Mouse (Mus musculus) hindbrain, postnatal 0 days (tissue): Measurements from ENCODE around the gene Ngp. TPM values are rescaled to one million over a fixed set of nuclear protein-coding genes. Genes with fewer than 3 reads are reported as not detected.
"Not testable (repeated sequence)": the region's sequence is repeated elsewhere in the genome, so short reads cannot be mapped to it uniquely, and the experiment has no call there.

Source experiments
- ATAC-seq: fragments of 200-750 bp; cut with Nextera tagmentation; 2 replicates; pipeline ENCODE4 v1.8.0; 2017; ENCODE audit warnings: mild to moderate bottlenecking, moderate TSS enrichment, moderate library complexity
- DNase-seq: peaks from one replicate; pipeline ENCODE4 v3.0.0-alpha.2; 2015; ENCODE audit warnings: low spot score
- H3K27ac ChIP-seq: fragments of 300-500 bp; sonication (generic); 2 replicates; pipeline ENCODE4 v1.5.1; 2014; ENCODE audit warnings: mild to moderate bottlenecking
- H3K27me3 ChIP-seq: fragments of 300-500 bp; sonication (generic); 2 replicates; pipeline ENCODE4 v1.6.1; 2014; ENCODE audit warnings: low read length, mixed read lengths; ENCODE audit not compliant: insufficient read depth
- H3K36me3 ChIP-seq: fragments of 300-500 bp; sonication (generic); 2 replicates; pipeline ENCODE4 v1.6.1; 2014; ENCODE audit warnings: low read length, mixed read lengths; ENCODE audit not compliant: insufficient read depth
- H3K4me1 ChIP-seq: fragments of 300-500 bp; sonication (generic); 2 replicates; pipeline ENCODE4 v1.6.1; 2014; ENCODE audit warnings: antibody characterized with exemption, low read length, mixed read lengths; ENCODE audit not compliant: insufficient read depth
- H3K4me2 ChIP-seq: fragments of 300-500 bp; sonication (generic); 2 replicates; pipeline ENCODE4 v1.6.1; 2014; ENCODE audit warnings: low read depth, mild to moderate bottlenecking, low read length, moderate library complexity, mixed read lengths
- H3K4me3 ChIP-seq: fragments of 300-500 bp; sonication (generic); 2 replicates; pipeline ENCODE4 v1.5.1; 2014; ENCODE audit warnings: low read length
- H3K9ac ChIP-seq: fragments of 300-500 bp; sonication (generic); replicated peaks from 2 replicates; pipeline ENCODE4 v1.6.1; 2014; ENCODE audit warnings: mild to moderate bottlenecking, low read length, moderate library complexity, mixed read lengths
- H3K9me3 ChIP-seq: fragments of 300-500 bp; sonication (generic); 2 replicates; pipeline ENCODE4 v1.6.1; 2016; ENCODE audit warnings: low read length, mixed read lengths
- CTCF ChIP-seq: IDR thresholded peaks from 2 replicates; pipeline ENCODE4 v1.5.1; 2016; ENCODE audit warnings: antibody characterized with exemption, control low read depth, low read depth
- WGBS: fragments of 180-500 bp; shearing (Covaris S2); extraction: QIAGEN DNeasy Blood & Tissue Kit; methylation state at CpG from one replicate; pipeline ENCODE4 v1.1.7; 2014; 5-methylcytosine and 5-hydroxymethylcytosine counted together
- polyA plus RNA-seq: library from polyadenylated mRNA; unstranded; fragments of >200 nt; fragmentation: Nextera tagmentation; extraction: Ambion mirVana; gene quantifications from 2 replicates; pipeline ENCODE4 v1.2.1, GENCODE M21; 2015
- total RNA-seq: library from RNA; depleted of rRNA; stranded (reverse); fragments of >200 nt; gene quantifications from 2 replicates; pipeline ENCODE4 v1.2.3, GENCODE M21; 2014

Gene Ngp
- total and polyA plus RNA-seq, 2 experiments from 2014 or later: 0.16 to 1.6 TPM

GRCm38 (mm10) chr9:110381292-110381691 lies 38.3 kb upstream of the Ngp start:
- DNase-seq: no peak
- WGBS: 85% methylated on average over 12 of the region's 12 CpGs
- TF ChIP-seq CTCF: no peak
- no peak for ATAC-seq
- H3K4me3 ChIP-seq: no peak overlapping the region
- no peak overlapping the region for H3K4me2 ChIP-seq
- H3K27ac ChIP-seq: no peak overlapping the region
- H3K9me3 ChIP-seq: no peaks in the 10 kb centered on the region
- no peak overlapping the region for H3K9ac ChIP-seq
- H3K36me3 ChIP-seq: peaks cover 61% of the 10 kb centered on the region
- no peaks in the 10 kb centered on the region for H3K4me1 ChIP-seq
- no peaks in the 10 kb centered on the region for H3K27me3 ChIP-seq

GRCm38 (mm10) chr9:110384369-110384929 lies 35.1 kb upstream of the Ngp start:
- Histone ChIP-seq H3K4me1 (no peaks in the 10 kb centered on the region), H3K27ac (no peak overlapping the region), H3K36me3 (peaks cover 68% of the 10 kb centered on the region), H3K9me3 (no peaks in the 10 kb centered on the region), H3K27me3 (no peaks in the 10 kb centered on the region), H3K4me2 (no peak overlapping the region), H3K9ac (no peak overlapping the region), H3K4me3 (no peak overlapping the region)
- ATAC-seq (no peak), DNase-seq (no peak)
- 79% methylated on average over 7 of the region's 7 CpGs for WGBS
- TF ChIP-seq CTCF: no peak

- Histone ChIP-seq H3K4me3 (no peak overlapping the region), H3K9ac (no peak overlapping the region), H3K27ac (no peak overlapping the region), H3K4me2 (no peak overlapping the region), H3K27me3 (no peaks in the 10 kb centered on the region), H3K9me3 (no peaks in the 10 kb centered on the region), H3K36me3 (peaks cover 89% of the 10 kb centered on the region), H3K4me1 (no peaks in the 10 kb centered on the region)
- 97% methylated on average over 7 of the region's 7 CpGs for WGBS
- no peak for TF ChIP-seq CTCF
- DNase-seq (no peak), ATAC-seq (no peak)
Observed at GRCm38 (mm10) chr9:110388011-110388410, 31.5 kb upstream of the Ngp start.

- Histone ChIP-seq H3K4me1 (no peaks in the 10 kb centered on the region), H3K9me3 (no peaks in the 10 kb centered on the region), H3K4me3 (no peak overlapping the region), H3K27ac (no peak overlapping the region), H3K27me3 (no peaks in the 10 kb centered on the region), H3K4me2 (no peak overlapping the region), H3K9ac (no peak overlapping the region), H3K36me3 (peaks cover 80% of the 10 kb centered on the region)
- no peak for TF ChIP-seq CTCF
- 93% methylated on average over 3 of the region's 3 CpGs for WGBS
- DNase-seq (no peak), ATAC-seq (no peak)
Observed at GRCm38 (mm10) chr9:110390843-110391242, 28.7 kb upstream of the Ngp start.

- no peaks in the 10 kb centered on the region for H3K27me3 ChIP-seq
- peaks cover 60% of the 10 kb centered on the region for H3K36me3 ChIP-seq
- WGBS: 64% methylated on average over 4 of the region's 4 CpGs
- H3K27ac ChIP-seq: no peak overlapping the region
- no peak overlapping the region for H3K4me3 ChIP-seq
- no peak overlapping the region for H3K9ac ChIP-seq
- no peak for TF ChIP-seq CTCF
- no peaks in the 10 kb centered on the region for H3K4me1 ChIP-seq
- no peak for ATAC-seq
- no peak for DNase-seq
- no peak overlapping the region for H3K4me2 ChIP-seq
- H3K9me3 ChIP-seq: no peaks in the 10 kb centered on the region
Observed at GRCm38 (mm10) chr9:110393295-110393694, 26.3 kb upstream of the Ngp start.

- DNase-seq: no peak
- 84% methylated on average over 5 of the region's 5 CpGs for WGBS
- 0 out of 2 replicates have a peak, but pooled peaks cover under 1% of the 10 kb centered on the region for H3K4me1 ChIP-seq
- no peak overlapping the region for H3K4me2 ChIP-seq
- no peak overlapping the region for H3K27ac ChIP-seq
- peaks cover 1% of the 10 kb centered on the region for H3K36me3 ChIP-seq
- no peaks in the 10 kb centered on the region for H3K27me3 ChIP-seq
- no peak overlapping the region for H3K4me3 ChIP-seq
- no peak overlapping the region for H3K9ac ChIP-seq
- H3K9me3 ChIP-seq: no peaks in the 10 kb centered on the region
- TF ChIP-seq CTCF: no peak
- ATAC-seq: no peak
Observed at GRCm38 (mm10) chr9:110400650-110401049, 18.9 kb upstream of the Ngp start.

- no peaks in the 10 kb centered on the region for H3K9me3 ChIP-seq
- 0 out of 2 replicates have a peak, but pooled peaks cover 9% of the 10 kb centered on the region for H3K4me1 ChIP-seq
- no peak for DNase-seq
Observed at GRCm38 (mm10) chr9:110402731-110403130, 16.8 kb upstream of the Ngp start.

GRCm38 (mm10) chr9:110403240-110403639 lies 16.3 kb upstream of the Ngp start:
- 90% methylated on average over 4 of the region's 4 CpGs for WGBS

More at GRCm38 (mm10) chr9:110402731-110403130, 16.8 kb upstream of the Ngp start:
- 98% methylated on average over 2 of the region's 2 CpGs for WGBS
- no peaks in the 10 kb centered on the region for H3K27me3 ChIP-seq
- ATAC-seq: no peak
- H3K4me3 ChIP-seq: no peak overlapping the region
- H3K27ac ChIP-seq: no peak overlapping the region
- no peak overlapping the region for H3K4me2 ChIP-seq
- no peak overlapping the region for H3K9ac ChIP-seq
- H3K36me3 ChIP-seq: no peaks in the 10 kb centered on the region; the same call in 1 of the 2 replicates
- TF ChIP-seq CTCF: no peak

More at GRCm38 (mm10) chr9:110403240-110403639, 16.3 kb upstream of the Ngp start:
- not testable (repeated sequence) for H3K4me2 ChIP-seq, H3K4me1 ChIP-seq, H3K27me3 ChIP-seq, H3K4me3 ChIP-seq, H3K9ac ChIP-seq, ATAC-seq, H3K9me3 ChIP-seq, H3K36me3 ChIP-seq, H3K27ac ChIP-seq, DNase-seq
